Mouse (Mus musculus) frontal cortex, adult 2 months (tissue): ENCODE measurements around the gene Cabp1. TPM values are rescaled to one million over a fixed set of nuclear protein-coding genes. Genes with fewer than 3 reads are reported as not detected.

Experiments used
- DNase-seq, 2 experiments: peaks; one replicate each; pipeline ENCODE4 v3.0.0; 2022; ENCODE audit warnings: low spot score in 1 of 2; ENCODE audit errors: extremely low spot score in 1 of 2
- polyA plus RNA-seq: library from polyadenylated mRNA; depleted of rRNA; stranded (reverse); fragments of >200 nt; gene quantifications from 2 replicates; pipeline ENCODE4 v1.2.3, GENCODE M21; 2012; rRNA removed

The Cabp1 gene
- polyA plus RNA-seq, 1 experiment = 291 TPM

GRCm38 (mm10) chr5:115133358-115134066 lies 60.7 kb downstream of the Cabp1 start:
- no peak for DNase-seq

DNA sequence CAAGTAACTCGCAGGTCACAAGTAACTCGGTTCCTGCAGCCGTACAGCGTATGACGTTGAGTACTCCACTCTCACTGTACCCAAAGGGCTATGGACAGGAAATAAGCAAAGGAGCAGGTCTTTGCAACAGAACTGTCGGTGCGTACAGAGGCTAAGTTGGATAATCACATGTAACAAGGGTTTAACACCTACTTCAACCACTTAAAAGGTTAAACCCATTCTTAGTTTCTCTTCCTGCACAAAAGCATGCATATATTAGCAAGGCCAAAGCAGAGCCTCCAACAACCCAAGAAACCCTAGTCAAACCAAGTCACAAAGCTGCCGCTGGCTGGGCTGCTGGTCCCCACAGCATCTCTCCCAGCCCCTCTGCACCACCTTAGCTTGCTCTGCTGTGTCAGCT lies 61.7 kb downstream of the Cabp1 start:
- DNase-seq = no peak

DNA sequence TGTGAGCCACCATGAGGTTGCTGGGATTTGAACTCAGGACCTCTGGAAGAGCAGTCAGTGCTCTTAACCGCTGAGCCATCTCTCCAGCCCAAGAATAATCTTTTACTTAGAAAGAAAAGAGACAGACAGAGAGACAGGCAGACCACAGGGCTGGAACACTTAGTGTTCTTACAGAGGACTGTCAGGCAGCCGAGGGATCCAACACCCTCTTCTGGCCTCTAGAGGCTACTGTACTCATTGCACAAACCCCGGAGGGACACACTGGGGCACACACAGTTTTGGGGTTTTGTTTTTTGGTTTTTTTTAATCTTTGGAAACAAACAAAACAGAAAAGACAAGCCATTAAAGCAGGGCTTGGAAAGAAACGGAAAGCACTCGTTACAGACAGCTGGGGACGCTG lies 64.9 kb downstream of the Cabp1 start:
- DNase-seq = no peak

GRCm38 (mm10) chr5:115127421-115128179 lies 66.6 kb downstream of the Cabp1 start:
- no peak for DNase-seq

GRCm38 (mm10) chr5:115126578-115127312 lies 67.4 kb downstream of the Cabp1 start:
- DNase-seq = no peak

DNA sequence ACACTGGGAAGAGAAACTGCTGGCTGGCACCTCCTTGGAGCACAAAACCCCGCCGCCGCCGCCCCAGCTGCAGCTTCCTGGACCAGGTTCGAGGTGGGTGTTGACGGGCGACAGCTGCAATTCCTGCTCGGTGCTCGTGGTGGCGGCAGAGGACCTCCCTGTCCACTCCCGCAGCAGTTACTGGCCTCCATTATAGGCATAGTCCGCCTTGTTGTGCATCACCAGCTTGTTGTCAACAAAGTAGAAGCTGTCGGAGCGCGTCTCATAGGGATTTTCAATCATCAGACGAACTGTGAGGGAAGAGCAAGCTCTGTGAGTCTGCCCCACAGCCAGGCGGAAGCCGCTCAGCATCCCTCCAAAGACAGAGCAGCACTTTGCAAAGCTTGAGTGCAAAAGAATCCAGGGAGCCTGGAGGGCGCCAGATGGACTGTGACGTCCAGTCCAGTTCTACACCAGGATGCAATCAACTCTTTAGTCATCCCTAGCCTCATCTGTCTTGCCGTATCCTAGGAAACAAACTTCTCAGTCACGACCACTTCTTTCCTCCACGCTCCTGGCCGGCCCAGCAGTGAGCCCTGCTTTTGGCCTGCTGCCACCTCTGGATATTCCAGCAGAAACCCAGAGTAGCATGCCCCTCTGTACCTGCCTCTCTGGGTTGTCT lies 68.8 kb downstream of the Cabp1 start:
- DNase-seq = peak; percentile 71 to 93

- DNase-seq = no peak
Observed at GRCm38 (mm10) chr5:115124690-115125089, 69.5 kb downstream of the Cabp1 start.

GRCm38 (mm10) chr5:115120978-115121377 lies 73.2 kb downstream of the Cabp1 start:
- no peak for DNase-seq

DNA sequence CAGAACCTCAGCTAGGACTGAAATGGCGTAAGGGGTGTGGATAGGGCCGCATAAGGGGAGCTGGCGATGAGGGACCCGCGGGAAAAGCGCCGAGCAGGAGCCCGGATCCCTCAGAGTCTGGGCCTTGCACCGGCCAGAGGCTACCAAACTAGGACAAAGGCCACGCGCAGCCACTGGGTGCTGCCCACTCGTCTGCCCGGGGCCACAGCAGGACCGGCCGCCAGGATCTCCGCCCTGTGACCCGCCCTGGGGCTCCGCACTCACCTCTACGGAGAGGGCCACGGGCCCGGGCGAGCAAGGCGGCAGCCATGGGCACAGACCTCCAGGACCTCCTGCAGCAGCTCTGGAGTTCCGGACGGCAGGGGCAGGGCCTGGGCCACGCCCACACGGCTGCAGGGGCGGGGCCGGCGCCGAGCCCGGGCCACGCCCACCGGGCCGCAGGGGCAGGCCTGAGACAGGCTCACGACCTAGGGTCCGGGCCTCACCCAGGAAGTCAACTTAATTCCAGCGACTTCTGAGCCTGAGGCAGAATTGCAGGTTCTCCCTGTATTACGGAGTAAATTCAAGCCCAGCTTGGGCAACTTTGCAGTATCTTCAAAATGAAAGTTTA lies 75.1 kb downstream of the Cabp1 start, which contains the start of gene Acads:
TSS of gene Acads (minus strand) at position 386 of the 610 bp plus-strand sequence.
- peak in 1 of 2 experiments; percentile 42 for DNase-seq

Other genes starting within 250 kb of the Cabp1 start
- not detected in 2 replicates for gene Hnf1a, start 223.3 kb downstream of the Cabp1 start, polyA plus RNA-seq
- 70.2 and 71.3 TPM in 2 replicates for gene Sppl3, start 183.2 kb downstream of the Cabp1 start, polyA plus RNA-seq
- gene Gm10401, start 96.1 kb downstream of the Cabp1 start, polyA plus RNA-seq = not detected in 2 replicates
- gene Acads, start 75.0 kb downstream of the Cabp1 start, polyA plus RNA-seq = 13.1 and 14.9 TPM in 2 replicates
- 27.9 and 28.9 TPM in 2 replicates for gene Unc119b, start 59.4 kb downstream of the Cabp1 start, polyA plus RNA-seq
- gene Mlec, start 36.2 kb downstream of the Cabp1 start, polyA plus RNA-seq = 66.5 and 67.1 TPM in 2 replicates
- gene Pop5, start 41.5 kb upstream of the Cabp1 start, polyA plus RNA-seq = 129 and 134 TPM in 2 replicates
- gene Rnf10, start 78.5 kb upstream of the Cabp1 start, polyA plus RNA-seq = 177 and 178 TPM in 2 replicates
- gene Coq5, start 85.3 kb upstream of the Cabp1 start, polyA plus RNA-seq = 29.4 and 34.3 TPM in 2 replicates
- 637 and 750 TPM in 2 replicates for gene Dynll1, start 106.6 kb upstream of the Cabp1 start, polyA plus RNA-seq
- 67.9 and 79.2 TPM in 2 replicates for gene Srsf9, start 132.8 kb upstream of the Cabp1 start, polyA plus RNA-seq
- 32.8 and 33.0 TPM in 2 replicates for gene Gatc, start 146.8 kb upstream of the Cabp1 start, polyA plus RNA-seq
- 22.2 and 24.1 TPM in 2 replicates for gene Triap1, start 146.8 kb upstream of the Cabp1 start, polyA plus RNA-seq
- gene Cox6a1, start 154.6 kb upstream of the Cabp1 start, polyA plus RNA-seq = 2,228 and 3,541 TPM in 2 replicates
- gene Msi1, start 235.2 kb upstream of the Cabp1 start, polyA plus RNA-seq = 58.3 and 61.5 TPM in 2 replicates